Mouse (Mus musculus): ENCODE data around the gene Sp1. TPM values are rescaled to one million over a fixed set of nuclear protein-coding genes. Genes with fewer than 3 reads are reported as not detected.

Gene Sp1
- polyA plus RNA-seq, 1 experiment = 11.7 TPM

DNA sequence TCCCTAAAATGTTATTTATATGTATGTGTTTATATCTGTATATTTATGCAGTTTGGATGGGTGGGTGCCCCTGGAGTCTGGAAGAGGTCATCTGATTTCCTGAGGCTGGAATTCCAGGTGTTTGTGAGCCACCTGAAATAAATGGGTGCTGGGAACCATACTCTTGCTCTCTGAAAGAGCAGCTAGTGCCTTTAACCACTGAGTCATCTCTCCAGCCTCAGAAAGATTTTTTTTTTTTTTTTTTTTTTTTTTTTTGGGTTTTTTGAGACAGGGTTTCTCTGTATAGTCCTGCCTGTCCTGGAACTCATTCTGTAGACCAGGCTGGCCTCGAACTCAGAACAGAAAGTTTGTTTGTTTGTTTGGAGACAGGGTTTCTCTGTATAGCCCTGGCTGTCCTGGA is 5.1 kb downstream of the Sp1 start:
- H3K4me3 ChIP-seq = no peak overlapping the region
- peaks cover 50% of the 10 kb centered on the region for H3K36me3 ChIP-seq (ENCODE audit: control insufficient read depth, insufficient read depth)
- peaks cover 93% of the 10 kb centered on the region for H3K79me2 ChIP-seq (ENCODE audit: control insufficient read depth, insufficient read depth)
- no peak for TF ChIP-seq E2F4 (IDR thresholded peaks at IDR 0.05; ENCODE audit: insufficient read depth)
- TF ChIP-seq USF1 (IDR thresholded peaks at IDR 0.05; ENCODE audit: low read depth) = no peak
- no peak for TF ChIP-seq REST (IDR thresholded peaks at IDR 0.05; ENCODE audit: insufficient read depth, insufficient read length)
- TF ChIP-seq MYOG (IDR thresholded peaks at IDR 0.05; ENCODE audit: control insufficient read depth in 1 of 3, insufficient read depth in 1 of 3, insufficient read length in 2 of 3, low read depth in 2 of 3) = no peak
- no peak for TF ChIP-seq POLR2A (IDR thresholded peaks at IDR 0.05; ENCODE audit: insufficient read length, low read depth)
- no peak for TF ChIP-seq TCF3 (IDR thresholded peaks at IDR 0.05; ENCODE audit: insufficient read length, low read depth)
- TF ChIP-seq SRF (IDR thresholded peaks at IDR 0.05; ENCODE audit: control insufficient read depth, insufficient read length, low read depth) = no peak
- TF ChIP-seq MYOD1 (IDR thresholded peaks at IDR 0.05; ENCODE audit: control insufficient read depth in 1 of 3, insufficient read length in 2 of 3, low read depth in 2 of 3) = no peak
- no peak for TF ChIP-seq MAX (IDR thresholded peaks at IDR 0.05; ENCODE audit: low read depth)
- no peak for TF ChIP-seq POLR2AphosphoS2 (IDR thresholded peaks at IDR 0.05; ENCODE audit: insufficient read length, low read depth)
- TF ChIP-seq TCF12 (IDR thresholded peaks at IDR 0.05; ENCODE audit: insufficient read depth, poor library complexity, severe bottlenecking) = no peak
- no peak for TF ChIP-seq CEBPB (IDR thresholded peaks at IDR 0.05; ENCODE audit: insufficient read depth, poor library complexity, severe bottlenecking)
- peak overlapping the region; percentile 47 for H3K4me2 ChIP-seq (ENCODE audit: low read depth)
- H3ac ChIP-seq (ENCODE audit: control insufficient read depth, insufficient read length) = no peak overlapping the region
- no peaks in the 10 kb centered on the region for H3K27me3 ChIP-seq (ENCODE audit: control insufficient read depth, insufficient read depth, insufficient read length)

DNA sequence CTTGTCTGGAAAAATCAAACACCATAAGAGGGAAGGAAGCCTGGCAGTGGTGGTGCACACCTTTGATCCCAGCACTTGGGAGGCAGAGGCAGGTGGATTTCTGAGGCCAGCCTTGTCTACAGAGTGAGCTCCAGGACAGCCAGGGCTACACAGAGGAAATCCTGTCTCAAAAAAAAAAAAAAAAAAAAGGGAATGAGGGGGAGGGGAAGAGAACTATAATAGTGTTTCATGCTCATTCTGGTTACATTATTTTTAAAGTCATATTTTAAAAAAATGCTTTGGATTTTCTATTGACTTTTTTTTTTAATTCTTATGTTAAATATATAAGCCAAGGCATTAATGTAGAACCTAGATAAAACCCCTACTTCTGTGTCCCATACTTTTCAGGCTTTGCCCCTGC is 7.7 kb downstream of the Sp1 start:
- H3K36me3 ChIP-seq (ENCODE audit: control insufficient read depth, insufficient read depth) = peaks cover 48% of the 10 kb centered on the region
- TF ChIP-seq MAX (IDR thresholded peaks at IDR 0.05; ENCODE audit: low read depth) (no peak), CEBPB (IDR thresholded peaks at IDR 0.05; ENCODE audit: insufficient read depth, poor library complexity, severe bottlenecking) (no peak), E2F4 (IDR thresholded peaks at IDR 0.05; ENCODE audit: insufficient read depth) (no peak), TCF3 (IDR thresholded peaks at IDR 0.05; ENCODE audit: insufficient read length, low read depth) (no peak), SRF (IDR thresholded peaks at IDR 0.05; ENCODE audit: control insufficient read depth, insufficient read length, low read depth) (no peak), MYOG (IDR thresholded peaks at IDR 0.05; ENCODE audit: control insufficient read depth in 1 of 3, insufficient read depth in 1 of 3, insufficient read length in 2 of 3, low read depth in 2 of 3) (no peak), TCF12 (IDR thresholded peaks at IDR 0.05; ENCODE audit: insufficient read depth, poor library complexity, severe bottlenecking) (no peak), MYOD1 (IDR thresholded peaks at IDR 0.05; ENCODE audit: control insufficient read depth in 1 of 3, insufficient read length in 2 of 3, low read depth in 2 of 3) (no peak), POLR2AphosphoS2 (IDR thresholded peaks at IDR 0.05; ENCODE audit: insufficient read length, low read depth) (no peak), REST (IDR thresholded peaks at IDR 0.05; ENCODE audit: insufficient read depth, insufficient read length) (no peak), POLR2A (IDR thresholded peaks at IDR 0.05; ENCODE audit: insufficient read length, low read depth) (no peak), USF1 (IDR thresholded peaks at IDR 0.05; ENCODE audit: low read depth) (no peak)
- no peak overlapping the region for H3K4me3 ChIP-seq
- peaks cover 100% of the 10 kb centered on the region for H3K79me2 ChIP-seq (ENCODE audit: control insufficient read depth, insufficient read depth)
- no peak overlapping the region for H3ac ChIP-seq (ENCODE audit: control insufficient read depth, insufficient read length)
- H3K27me3 ChIP-seq (ENCODE audit: control insufficient read depth, insufficient read depth, insufficient read length) = no peaks in the 10 kb centered on the region
- H3K4me2 ChIP-seq (ENCODE audit: low read depth) = no peak overlapping the region

DNA sequence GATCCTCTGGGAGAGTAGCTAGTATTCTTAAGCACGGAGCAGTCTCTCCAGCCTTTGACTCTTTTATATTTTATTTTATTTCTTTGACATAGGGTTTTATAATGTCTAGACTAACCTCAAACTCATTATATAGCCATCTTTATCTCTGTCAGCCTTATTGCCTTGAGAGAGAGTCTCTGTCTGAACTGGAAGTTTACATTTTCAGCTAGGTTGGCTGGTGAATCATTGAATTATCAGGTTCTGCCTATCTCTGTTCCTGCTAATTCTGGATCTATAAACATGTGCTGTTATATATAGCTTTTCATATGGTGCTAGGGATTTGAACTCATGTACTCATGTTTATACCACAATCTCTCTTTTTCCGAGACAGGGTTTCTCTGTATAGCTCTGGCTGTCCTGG is 11.6 kb downstream of the Sp1 start:
- H3ac ChIP-seq (ENCODE audit: control insufficient read depth, insufficient read length) = no peak overlapping the region
- no peaks in the 10 kb centered on the region for H3K27me3 ChIP-seq (ENCODE audit: control insufficient read depth, insufficient read depth, insufficient read length)
- peaks cover 24% of the 10 kb centered on the region for H3K36me3 ChIP-seq (ENCODE audit: control insufficient read depth, insufficient read depth)
- no peak for TF ChIP-seq POLR2A (IDR thresholded peaks at IDR 0.05; ENCODE audit: insufficient read length, low read depth)
- TF ChIP-seq REST (IDR thresholded peaks at IDR 0.05; ENCODE audit: insufficient read depth, insufficient read length) = no peak
- TF ChIP-seq SRF (IDR thresholded peaks at IDR 0.05; ENCODE audit: control insufficient read depth, insufficient read length, low read depth) = no peak
- TF ChIP-seq MYOD1 (IDR thresholded peaks at IDR 0.05; ENCODE audit: control insufficient read depth in 1 of 3, insufficient read length in 2 of 3, low read depth in 2 of 3) = no peak
- TF ChIP-seq TCF12 (IDR thresholded peaks at IDR 0.05; ENCODE audit: insufficient read depth, poor library complexity, severe bottlenecking) = no peak
- TF ChIP-seq MAX (IDR thresholded peaks at IDR 0.05; ENCODE audit: low read depth) = no peak
- H3K4me2 ChIP-seq (ENCODE audit: low read depth) = no peak overlapping the region
- peaks cover 95% of the 10 kb centered on the region for H3K79me2 ChIP-seq (ENCODE audit: control insufficient read depth, insufficient read depth)
- no peak overlapping the region for H3K4me3 ChIP-seq

GRCm38 (mm10) chr15:102420986-102421385 is 15.0 kb downstream of the Sp1 start:
- Histone ChIP-seq H3K27me3 (ENCODE audit: control insufficient read depth, insufficient read depth, insufficient read length) (no peaks in the 10 kb centered on the region), H3K4me3 (no peak overlapping the region), H3K36me3 (ENCODE audit: control insufficient read depth, insufficient read depth) (peaks cover 32% of the 10 kb centered on the region), H3K79me2 (ENCODE audit: control insufficient read depth, insufficient read depth) (peaks cover 85% of the 10 kb centered on the region), H3K4me2 (ENCODE audit: low read depth) (no peak overlapping the region), H3ac (ENCODE audit: control insufficient read depth, insufficient read length) (no peak overlapping the region)
- TF ChIP-seq USF1 (IDR thresholded peaks at IDR 0.05; ENCODE audit: low read depth) (no peak), MYOD1 (IDR thresholded peaks at IDR 0.05; ENCODE audit: control insufficient read depth in 1 of 3, insufficient read length in 2 of 3, low read depth in 2 of 3) (no peak), MYOG (IDR thresholded peaks at IDR 0.05; ENCODE audit: control insufficient read depth in 1 of 3, insufficient read depth in 1 of 3, insufficient read length in 2 of 3, low read depth in 2 of 3) (no peak), REST (IDR thresholded peaks at IDR 0.05; ENCODE audit: insufficient read depth, insufficient read length) (no peak), SRF (IDR thresholded peaks at IDR 0.05; ENCODE audit: control insufficient read depth, insufficient read length, low read depth) (no peak), TCF3 (IDR thresholded peaks at IDR 0.05; ENCODE audit: insufficient read length, low read depth) (no peak), MAX (IDR thresholded peaks at IDR 0.05; ENCODE audit: low read depth) (no peak), TCF12 (IDR thresholded peaks at IDR 0.05; ENCODE audit: insufficient read depth, poor library complexity, severe bottlenecking) (no peak), POLR2A (IDR thresholded peaks at IDR 0.05; ENCODE audit: insufficient read length, low read depth) (no peak), POLR2AphosphoS2 (IDR thresholded peaks at IDR 0.05; ENCODE audit: insufficient read length, low read depth) (no peak), CEBPB (IDR thresholded peaks at IDR 0.05; ENCODE audit: insufficient read depth, poor library complexity, severe bottlenecking) (no peak), E2F4 (IDR thresholded peaks at IDR 0.05; ENCODE audit: insufficient read depth) (no peak)
